Mouse (Mus musculus): ENCODE measurements around the gene Nudt1. TPM values are rescaled to one million over a fixed set of nuclear protein-coding genes. Genes with fewer than 3 reads are reported as not detected.

The Nudt1 gene
- polyA plus RNA-seq, 1 experiment, result 39.4 TPM

DNA sequence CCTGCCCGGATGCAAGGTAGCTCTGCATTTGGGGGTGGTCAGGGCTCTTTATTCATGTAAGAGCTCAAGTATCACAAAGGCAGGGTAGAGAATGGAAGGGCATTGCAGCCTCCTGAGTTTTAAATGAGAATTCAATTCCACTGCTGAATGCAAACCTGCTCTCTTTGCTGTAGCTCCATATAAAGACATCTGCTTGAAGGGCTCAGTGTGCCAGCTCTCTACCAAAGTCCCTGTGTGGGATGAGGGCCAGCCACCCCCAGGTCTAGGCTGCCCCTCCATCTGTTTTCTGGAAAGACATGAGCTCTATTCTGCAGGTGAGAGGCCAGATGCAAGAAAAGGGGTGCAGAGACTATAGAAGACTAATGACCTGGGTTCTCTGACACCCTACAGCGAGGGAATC, 36.7 kb upstream of the Nudt1 start:
- H3K4me3 ChIP-seq (ENCODE audit: low read depth, low read length), result no peak overlapping the region
- H3K27me3 ChIP-seq (ENCODE audit: control insufficient read depth, insufficient read depth, low read length, poor library complexity, severe bottlenecking), result no peaks in the 10 kb centered on the region
- peaks cover 3% of the 10 kb centered on the region for H3K4me1 ChIP-seq (ENCODE audit: control insufficient read depth, insufficient read depth, low read length)
- H3K36me3 ChIP-seq (ENCODE audit: control insufficient read depth, insufficient read depth, low read length, poor library complexity, severe bottlenecking), result no peaks in the 10 kb centered on the region
- no peaks in the 10 kb centered on the region for H3K9me3 ChIP-seq (replicated peaks; ENCODE audit: control insufficient read depth, insufficient read depth, low read length, poor library complexity, severe bottlenecking)
- no peak overlapping the region for H3K27ac ChIP-seq (ENCODE audit: insufficient read depth, low read length)
- no peak overlapping the region for H3K9ac ChIP-seq (ENCODE audit: low read depth, poor library complexity, severe bottlenecking)
- no peak for TF ChIP-seq CTCF (IDR thresholded peaks at IDR 0.05; ENCODE audit: low read depth, low read length)
- TF ChIP-seq POLR2A (IDR thresholded peaks at IDR 0.05; ENCODE audit: insufficient read depth, low read length), result no peak
- no peak for TF ChIP-seq EP300 (IDR thresholded peaks at IDR 0.05; ENCODE audit: insufficient read depth, low read depth, low read length)

DNA sequence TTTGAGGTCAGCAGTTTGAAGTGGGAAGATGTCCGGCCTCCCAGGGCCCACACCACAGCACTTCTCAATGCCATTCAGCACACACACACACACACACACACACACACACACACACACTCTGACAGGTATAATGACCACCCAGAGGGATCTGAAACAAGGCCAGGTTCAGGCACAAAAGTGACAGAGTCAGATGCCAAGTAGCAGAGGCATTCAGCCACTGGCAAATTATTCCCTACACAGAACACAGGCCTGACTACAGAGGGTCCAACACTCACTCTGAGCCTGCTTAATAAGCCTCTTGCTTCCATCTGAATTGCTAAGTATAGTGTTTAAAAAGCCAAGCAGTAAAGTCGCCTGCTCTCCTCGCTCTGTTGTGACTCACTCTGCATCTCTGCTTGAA, 33.2 kb upstream of the Nudt1 start:
- no peak for TF ChIP-seq EP300 (IDR thresholded peaks at IDR 0.05; ENCODE audit: insufficient read depth, low read depth, low read length)
- no peak for TF ChIP-seq POLR2A (IDR thresholded peaks at IDR 0.05; ENCODE audit: insufficient read depth, low read length)
- TF ChIP-seq CTCF (IDR thresholded peaks at IDR 0.05; ENCODE audit: low read depth, low read length), result no peak
- no peaks in the 10 kb centered on the region for H3K27me3 ChIP-seq (ENCODE audit: control insufficient read depth, insufficient read depth, low read length, poor library complexity, severe bottlenecking)
- no peak overlapping the region for H3K9ac ChIP-seq (ENCODE audit: low read depth, poor library complexity, severe bottlenecking)
- no peak overlapping the region for H3K27ac ChIP-seq (ENCODE audit: insufficient read depth, low read length)
- H3K4me3 ChIP-seq (ENCODE audit: low read depth, low read length), result no peak overlapping the region
- H3K9me3 ChIP-seq (replicated peaks; ENCODE audit: control insufficient read depth, insufficient read depth, low read length, poor library complexity, severe bottlenecking), result no peaks in the 10 kb centered on the region
- H3K4me1 ChIP-seq (ENCODE audit: control insufficient read depth, insufficient read depth, low read length), result peaks cover 3% of the 10 kb centered on the region
- no peaks in the 10 kb centered on the region for H3K36me3 ChIP-seq (ENCODE audit: control insufficient read depth, insufficient read depth, low read length, poor library complexity, severe bottlenecking)

DNA sequence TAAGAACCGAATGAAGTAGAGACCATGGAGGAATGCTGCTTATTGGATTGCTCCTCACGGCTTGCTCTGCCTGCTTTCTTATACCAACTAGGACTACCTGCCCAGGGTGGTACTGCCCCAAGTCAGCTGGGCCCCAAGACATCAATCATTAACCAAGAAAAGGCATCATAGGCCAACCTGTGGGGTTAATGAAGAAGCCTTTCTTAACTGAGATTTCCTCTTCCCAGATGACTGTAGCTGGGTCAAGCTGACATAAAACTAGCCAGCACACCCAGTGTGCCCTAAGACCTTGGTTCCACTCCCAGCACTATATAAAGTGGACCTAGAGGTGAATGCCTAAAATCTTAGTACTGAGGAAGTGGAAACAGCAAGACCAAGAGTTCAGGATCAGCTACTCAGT, 32.3 kb upstream of the Nudt1 start:
- no peak overlapping the region for H3K9ac ChIP-seq (ENCODE audit: low read depth, poor library complexity, severe bottlenecking)
- TF ChIP-seq CTCF (IDR thresholded peaks at IDR 0.05; ENCODE audit: low read depth, low read length) (no peak), POLR2A (IDR thresholded peaks at IDR 0.05; ENCODE audit: insufficient read depth, low read length) (no peak), EP300 (IDR thresholded peaks at IDR 0.05; ENCODE audit: insufficient read depth, low read depth, low read length) (no peak)
- no peaks in the 10 kb centered on the region for H3K9me3 ChIP-seq (replicated peaks; ENCODE audit: control insufficient read depth, insufficient read depth, low read length, poor library complexity, severe bottlenecking)
- H3K4me1 ChIP-seq (ENCODE audit: control insufficient read depth, insufficient read depth, low read length), result peaks cover under 1% of the 10 kb centered on the region
- no peaks in the 10 kb centered on the region for H3K27me3 ChIP-seq (ENCODE audit: control insufficient read depth, insufficient read depth, low read length, poor library complexity, severe bottlenecking)
- H3K4me3 ChIP-seq (ENCODE audit: low read depth, low read length), result no peak overlapping the region
- no peak overlapping the region for H3K27ac ChIP-seq (ENCODE audit: insufficient read depth, low read length)
- no peaks in the 10 kb centered on the region for H3K36me3 ChIP-seq (ENCODE audit: control insufficient read depth, insufficient read depth, low read length, poor library complexity, severe bottlenecking)

DNA sequence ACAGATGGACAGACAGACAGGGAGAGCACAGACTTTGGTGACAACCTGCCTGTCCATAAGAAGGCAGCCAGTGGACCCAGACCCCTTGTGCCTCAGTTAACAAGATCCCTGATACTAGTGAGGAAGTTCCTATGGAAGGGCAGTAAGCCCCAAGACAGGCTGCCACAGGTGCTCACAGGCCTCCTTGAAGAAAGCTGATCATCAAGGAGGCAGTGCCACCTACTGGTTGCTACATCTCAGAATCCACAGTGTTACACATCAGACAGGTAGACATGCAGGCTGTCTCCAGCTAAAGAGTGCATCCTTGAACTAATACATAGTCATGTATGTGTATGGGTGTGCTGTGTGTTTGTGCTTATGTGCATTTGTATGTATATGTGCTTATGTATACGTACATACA, 29.3 kb upstream of the Nudt1 start:
- H3K9ac ChIP-seq (ENCODE audit: low read depth, poor library complexity, severe bottlenecking), result no peak overlapping the region
- no peaks in the 10 kb centered on the region for H3K27me3 ChIP-seq (ENCODE audit: control insufficient read depth, insufficient read depth, low read length, poor library complexity, severe bottlenecking)
- peaks cover 5% of the 10 kb centered on the region for H3K36me3 ChIP-seq (ENCODE audit: control insufficient read depth, insufficient read depth, low read length, poor library complexity, severe bottlenecking)
- no peaks in the 10 kb centered on the region for H3K9me3 ChIP-seq (replicated peaks; ENCODE audit: control insufficient read depth, insufficient read depth, low read length, poor library complexity, severe bottlenecking)
- no peaks in the 10 kb centered on the region for H3K4me1 ChIP-seq (ENCODE audit: control insufficient read depth, insufficient read depth, low read length)
- no peak overlapping the region for H3K4me3 ChIP-seq (ENCODE audit: low read depth, low read length)
- H3K27ac ChIP-seq (ENCODE audit: insufficient read depth, low read length), result no peak overlapping the region
- TF ChIP-seq EP300 (IDR thresholded peaks at IDR 0.05; ENCODE audit: insufficient read depth, low read depth, low read length) (no peak), CTCF (IDR thresholded peaks at IDR 0.05; ENCODE audit: low read depth, low read length) (peak; percentile 71), POLR2A (IDR thresholded peaks at IDR 0.05; ENCODE audit: insufficient read depth, low read length) (no peak)

DNA sequence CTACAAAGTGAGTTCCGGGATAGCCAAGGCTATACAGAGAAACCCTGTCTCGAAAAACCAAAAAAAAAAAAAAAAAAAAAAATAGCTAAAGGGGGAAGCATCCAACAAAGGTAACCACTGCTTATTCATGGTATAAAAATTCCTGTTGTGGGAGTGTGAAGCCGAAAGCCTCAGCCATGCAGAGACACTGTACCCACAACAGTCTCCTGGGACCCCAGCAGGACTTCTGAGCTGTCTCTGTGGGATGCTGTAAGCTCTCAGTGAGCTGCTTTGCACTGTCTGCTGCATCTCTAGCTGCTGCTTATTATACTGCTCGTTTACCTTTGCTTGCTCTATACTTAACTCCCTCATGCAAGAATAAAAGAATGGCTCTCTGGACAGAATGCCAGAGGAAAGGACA, 23.2 kb upstream of the Nudt1 start:
- no peak for TF ChIP-seq EP300 (IDR thresholded peaks at IDR 0.05; ENCODE audit: insufficient read depth, low read depth, low read length)
- TF ChIP-seq CTCF (IDR thresholded peaks at IDR 0.05; ENCODE audit: low read depth, low read length), result no peak
- no peak for TF ChIP-seq POLR2A (IDR thresholded peaks at IDR 0.05; ENCODE audit: insufficient read depth, low read length)
- Histone ChIP-seq H3K9ac (ENCODE audit: low read depth, poor library complexity, severe bottlenecking) (no peak overlapping the region), H3K36me3 (ENCODE audit: control insufficient read depth, insufficient read depth, low read length, poor library complexity, severe bottlenecking) (peaks cover 19% of the 10 kb centered on the region), H3K4me3 (ENCODE audit: low read depth, low read length) (no peak overlapping the region), H3K9me3 (replicated peaks; ENCODE audit: control insufficient read depth, insufficient read depth, low read length, poor library complexity, severe bottlenecking) (no peaks in the 10 kb centered on the region), H3K27me3 (ENCODE audit: control insufficient read depth, insufficient read depth, low read length, poor library complexity, severe bottlenecking) (no peaks in the 10 kb centered on the region), H3K4me1 (ENCODE audit: control insufficient read depth, insufficient read depth, low read length) (no peaks in the 10 kb centered on the region), H3K27ac (ENCODE audit: insufficient read depth, low read length) (no peak overlapping the region)

DNA sequence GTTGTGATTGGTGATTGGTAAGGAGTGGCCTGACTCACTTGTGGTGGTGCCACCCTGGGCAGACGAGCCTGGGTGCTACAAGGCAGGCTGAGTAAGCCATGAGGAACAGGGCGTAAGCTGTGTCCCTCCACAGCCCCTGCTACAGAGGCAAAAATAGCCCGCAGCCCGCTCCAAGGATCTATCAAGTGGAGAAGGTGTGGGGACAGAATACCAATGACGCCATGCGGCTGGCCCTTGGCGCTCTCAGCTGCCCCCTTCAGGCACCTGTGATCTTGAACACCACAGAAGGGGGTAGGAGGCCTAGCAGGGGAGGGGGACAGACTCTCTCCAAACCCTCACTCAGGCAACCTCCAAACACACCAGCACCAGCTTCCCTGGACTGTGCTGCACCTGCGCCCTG, 15.4 kb upstream of the Nudt1 start:
- no peaks in the 10 kb centered on the region for H3K4me1 ChIP-seq (ENCODE audit: control insufficient read depth, insufficient read depth, low read length)
- H3K4me3 ChIP-seq (ENCODE audit: low read depth, low read length), result no peak overlapping the region
- no peak overlapping the region for H3K27ac ChIP-seq (ENCODE audit: insufficient read depth, low read length)
- no peaks in the 10 kb centered on the region for H3K9me3 ChIP-seq (replicated peaks; ENCODE audit: control insufficient read depth, insufficient read depth, low read length, poor library complexity, severe bottlenecking)
- no peak overlapping the region for H3K9ac ChIP-seq (ENCODE audit: low read depth, poor library complexity, severe bottlenecking)
- TF ChIP-seq CTCF (IDR thresholded peaks at IDR 0.05; ENCODE audit: low read depth, low read length) (peak; percentile 26), POLR2A (IDR thresholded peaks at IDR 0.05; ENCODE audit: insufficient read depth, low read length) (no peak)
- H3K27me3 ChIP-seq (ENCODE audit: control insufficient read depth, insufficient read depth, low read length, poor library complexity, severe bottlenecking), result no peaks in the 10 kb centered on the region
- H3K36me3 ChIP-seq (ENCODE audit: control insufficient read depth, insufficient read depth, low read length, poor library complexity, severe bottlenecking), result peaks cover 21% of the 10 kb centered on the region

Data from ES-Bruce4 (cell line).